Mouse (Mus musculus) right cerebral cortex, postnatal 10 days (tissue): ENCODE data around the gene Creb3l2.

ENCODE experiments used
- DNase-seq, 2 experiments: peaks; one replicate each; pipeline ENCODE4 v3.0.0; 2021; ENCODE audit warnings: low spot score in 2 of 2

The Creb3l2 gene

GRCm38 (mm10) chr6:37326603-37326955 is 115.4 kb downstream of the Creb3l2 start:
- no peak for DNase-seq

- no peak for DNase-seq
Observed at GRCm38 (mm10) chr6:37325906-37326602, 115.9 kb downstream of the Creb3l2 start.

- no peak for DNase-seq
Observed at GRCm38 (mm10) chr6:37325076-37325475, 116.9 kb downstream of the Creb3l2 start.

GRCm38 (mm10) chr6:37322641-37323040 is 119.3 kb downstream of the Creb3l2 start:
- DNase-seq: no peak

- DNase-seq: peak; percentile 61 to 78
Observed at GRCm38 (mm10) chr6:37322088-37322487, 119.9 kb downstream of the Creb3l2 start.

- no peak for DNase-seq
Observed at GRCm38 (mm10) chr6:37317904-37318303, 124.0 kb downstream of the Creb3l2 start.

- DNase-seq: no peak
Observed at GRCm38 (mm10) chr6:37315440-37315839, 126.5 kb downstream of the Creb3l2 start.

GRCm38 (mm10) chr6:37310601-37311000 is 131.3 kb downstream of the Creb3l2 start:
- no peak for DNase-seq

GRCm38 (mm10) chr6:37306616-37307015 is 135.3 kb downstream of the Creb3l2 start:
- no peak for DNase-seq

- no peak for DNase-seq
Observed at GRCm38 (mm10) chr6:37300492-37300891, 141.5 kb downstream of the Creb3l2 start.

- peak; percentile 93 to 95 for DNase-seq
Observed at GRCm38 (mm10) chr6:37299562-37300390, 142.2 kb downstream of the Creb3l2 start, which contains the start of gene Dgki. Gene Dgki, minus strand, starts transcription at chr6:37300184.

GRCm38 (mm10) chr6:37298982-37299381 is 143.0 kb downstream of the Creb3l2 start:
- DNase-seq: no peak

GRCm38 (mm10) chr6:37297744-37298482 is 144.0 kb downstream of the Creb3l2 start:
- DNase-seq: peak; percentile 48

GRCm38 (mm10) chr6:37292068-37292467 is 149.9 kb downstream of the Creb3l2 start:
- DNase-seq: no peak

- no peak for DNase-seq
Observed at GRCm38 (mm10) chr6:37291171-37291570, 150.8 kb downstream of the Creb3l2 start.

- no peak for DNase-seq
Observed at GRCm38 (mm10) chr6:37290691-37291090, 151.3 kb downstream of the Creb3l2 start.

- no peak for DNase-seq
Observed at GRCm38 (mm10) chr6:37286134-37286533, 155.8 kb downstream of the Creb3l2 start.

GRCm38 (mm10) chr6:37284879-37285278 is 157.1 kb downstream of the Creb3l2 start:
- no peak for DNase-seq

- no peak for DNase-seq
Observed at GRCm38 (mm10) chr6:37283336-37283735, 158.6 kb downstream of the Creb3l2 start.

GRCm38 (mm10) chr6:37282659-37283058 is 159.3 kb downstream of the Creb3l2 start:
- no peak for DNase-seq
